Mouse (Mus musculus): ENCODE measurements at regions not wholly inside any gene's neighbourhood (a gene's known extent, or its start where the extent isn't known, plus 50 kb on each side); places are given as distances from the start of the nearest gene placed in this dataset.
"Not testable (repeated sequence)": the region's sequence is repeated elsewhere in the genome, so short reads cannot be mapped to it uniquely, and the experiment has no call there.

DNA sequence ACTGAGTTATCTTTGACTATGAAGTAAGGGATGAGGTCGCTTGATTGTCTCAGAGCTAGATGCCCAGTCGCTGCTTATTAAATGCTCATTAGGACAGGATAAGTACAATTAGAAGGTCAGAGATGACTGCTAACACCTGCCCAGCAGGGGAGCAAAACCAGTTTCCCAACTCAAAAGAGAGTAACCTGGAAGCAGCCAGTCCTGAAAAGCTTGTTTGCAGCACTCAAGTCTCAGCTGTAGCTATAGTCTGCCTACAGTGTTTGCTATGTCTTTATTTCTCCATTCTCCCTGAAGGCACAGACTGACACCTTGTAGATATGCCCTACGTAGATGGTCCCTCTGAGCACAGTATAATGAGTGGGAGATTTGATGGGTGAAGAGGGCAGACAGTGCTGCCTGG, 274.7 kb upstream of the Maf start:
- Histone ChIP-seq H3K4me3 (ENCODE audit: insufficient read depth, low read depth, low read length) (no peak overlapping the region), H3K27me3 (ENCODE audit: control insufficient read depth, insufficient read depth, low read length) (no peaks in the 10 kb centered on the region), H3K27ac (replicated peaks; ENCODE audit: insufficient read depth, low read depth, low read length) (no peak overlapping the region), H3K9ac (ENCODE audit: low read depth, low read length) (no peak overlapping the region), H3K79me2 (ENCODE audit: control insufficient read depth, insufficient read depth, low read length) (no peaks in the 10 kb centered on the region), H3K36me3 (ENCODE audit: control insufficient read depth, insufficient read depth, low read length) (no peaks in the 10 kb centered on the region), H3K4me1 (ENCODE audit: control insufficient read depth, insufficient read depth, low read length) (peaks cover 10% of the 10 kb centered on the region)
- DNase-seq (ENCODE audit: extremely low read depth, low read depth, low spot score), result no peak
- WGBS, result 95% methylated on average over 3 of the region's 3 CpGs
- TF ChIP-seq CTCF (IDR thresholded peaks at IDR 0.05; ENCODE audit: low read depth, low read length), result no peak
- TF ChIP-seq POLR2A (IDR thresholded peaks at IDR 0.05; ENCODE audit: extremely low read depth, insufficient read depth, low read length), result no peak

DNA sequence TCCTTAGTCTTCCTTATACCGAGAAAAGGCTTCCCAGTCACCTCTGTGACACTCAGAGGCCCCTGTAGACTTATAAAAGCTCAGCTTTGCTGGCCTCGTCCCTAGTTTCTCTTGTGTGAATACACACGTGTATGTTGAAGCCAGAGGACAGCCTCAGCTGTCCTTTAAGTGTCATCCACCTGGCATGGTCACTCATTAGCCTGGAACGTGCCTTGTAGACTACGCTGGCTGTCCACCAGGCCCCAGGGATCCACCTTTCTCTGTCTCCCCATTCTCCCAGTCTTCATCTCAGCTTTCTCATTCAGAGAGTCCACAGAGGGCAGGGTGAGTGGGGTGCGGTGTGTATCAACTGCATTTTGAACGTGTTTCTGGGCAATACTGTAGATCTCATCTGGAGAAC, 273.8 kb upstream of the Maf start:
- no peak overlapping the region for H3K9ac ChIP-seq (ENCODE audit: low read depth, low read length)
- H3K79me2 ChIP-seq (ENCODE audit: control insufficient read depth, insufficient read depth, low read length), result no peaks in the 10 kb centered on the region
- no peak overlapping the region for H3K4me3 ChIP-seq (ENCODE audit: insufficient read depth, low read depth, low read length)
- no peak overlapping the region for H3K27ac ChIP-seq (replicated peaks; ENCODE audit: insufficient read depth, low read depth, low read length)
- H3K36me3 ChIP-seq (ENCODE audit: control insufficient read depth, insufficient read depth, low read length), result no peaks in the 10 kb centered on the region
- TF ChIP-seq CTCF (IDR thresholded peaks at IDR 0.05; ENCODE audit: low read depth, low read length) (no peak), POLR2A (IDR thresholded peaks at IDR 0.05; ENCODE audit: extremely low read depth, insufficient read depth, low read length) (no peak)
- WGBS, result 77% methylated on average over 7 of the region's 7 CpGs
- DNase-seq (ENCODE audit: extremely low read depth, low read depth, low spot score), result peak; percentile 33
- no peaks in the 10 kb centered on the region for H3K27me3 ChIP-seq (ENCODE audit: control insufficient read depth, insufficient read depth, low read length)
- H3K4me1 ChIP-seq (ENCODE audit: control insufficient read depth, insufficient read depth, low read length), result peaks cover 10% of the 10 kb centered on the region

- Histone ChIP-seq H3K4me1 (ENCODE audit: control insufficient read depth, insufficient read depth, low read length) (peaks cover 10% of the 10 kb centered on the region), H3K9ac (ENCODE audit: low read depth, low read length) (no peak overlapping the region), H3K4me3 (ENCODE audit: insufficient read depth, low read depth, low read length) (no peak overlapping the region), H3K79me2 (ENCODE audit: control insufficient read depth, insufficient read depth, low read length) (no peaks in the 10 kb centered on the region), H3K36me3 (ENCODE audit: control insufficient read depth, insufficient read depth, low read length) (no peaks in the 10 kb centered on the region), H3K27me3 (ENCODE audit: control insufficient read depth, insufficient read depth, low read length) (no peaks in the 10 kb centered on the region), H3K27ac (replicated peaks; ENCODE audit: insufficient read depth, low read depth, low read length) (no peak overlapping the region)
- TF ChIP-seq POLR2A (IDR thresholded peaks at IDR 0.05; ENCODE audit: extremely low read depth, insufficient read depth, low read length), result no peak
- TF ChIP-seq CTCF (IDR thresholded peaks at IDR 0.05; ENCODE audit: low read depth, low read length), result no peak
- DNase-seq (ENCODE audit: extremely low read depth, low read depth, low spot score), result peak; percentile 57
- WGBS, result 78% methylated on average over 3 of the region's 3 CpGs
Measured at GRCm38 (mm10) chr8:115980616-115981015, 273.0 kb upstream of the Maf start.

- Histone ChIP-seq H3K36me3 (ENCODE audit: control insufficient read depth, insufficient read depth, low read length) (no peaks in the 10 kb centered on the region), H3K27me3 (ENCODE audit: control insufficient read depth, insufficient read depth, low read length) (no peaks in the 10 kb centered on the region), H3K4me1 (ENCODE audit: control insufficient read depth, insufficient read depth, low read length) (no peaks in the 10 kb centered on the region; the same call in none of the 2 replicates), H3K4me3 (ENCODE audit: insufficient read depth, low read depth, low read length) (no peak overlapping the region), H3K79me2 (ENCODE audit: control insufficient read depth, insufficient read depth, low read length) (no peaks in the 10 kb centered on the region), H3K27ac (replicated peaks; ENCODE audit: insufficient read depth, low read depth, low read length) (no peak overlapping the region), H3K9ac (ENCODE audit: low read depth, low read length) (no peak overlapping the region)
- 76% methylated on average over 4 of the region's 4 CpGs for whole genome bisulfite sequencing
- DNase-seq (ENCODE audit: extremely low read depth, low read depth, low spot score), result no peak
- TF ChIP-seq CTCF (IDR thresholded peaks at IDR 0.05; ENCODE audit: low read depth, low read length) (no peak), POLR2A (IDR thresholded peaks at IDR 0.05; ENCODE audit: extremely low read depth, insufficient read depth, low read length) (no peak)
Measured at GRCm38 (mm10) chr8:115977152-115977551, 269.6 kb upstream of the Maf start.

DNA sequence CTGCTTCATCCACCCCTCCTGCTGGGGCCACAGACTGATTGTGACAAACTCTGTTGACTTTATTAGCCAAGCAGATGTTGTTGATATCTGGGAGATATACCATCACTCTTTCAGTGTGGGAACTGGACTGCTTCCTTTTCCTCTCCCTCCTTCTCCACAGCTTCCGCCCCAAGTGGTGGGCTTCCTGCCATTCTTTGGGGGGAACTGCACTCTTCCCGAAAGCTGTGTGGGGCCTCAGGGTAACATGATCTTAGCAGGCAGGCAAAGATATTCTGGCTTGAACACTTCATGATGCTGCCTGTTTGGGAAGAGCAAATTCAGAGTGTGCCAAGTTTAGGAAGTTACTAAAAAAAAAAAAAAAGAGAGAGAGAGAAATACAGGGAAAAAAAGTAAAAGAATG, 267.1 kb upstream of the Maf start:
- no peak for TF ChIP-seq POLR2A (IDR thresholded peaks at IDR 0.05; ENCODE audit: extremely low read depth, insufficient read depth, low read length)
- no peak for TF ChIP-seq CTCF (IDR thresholded peaks at IDR 0.05; ENCODE audit: low read depth, low read length)
- DNase-seq (ENCODE audit: extremely low read depth, low read depth, low spot score), result no peak
- WGBS, result 65% methylated on average over 2 of the region's 2 CpGs
- no peaks in the 10 kb centered on the region for H3K36me3 ChIP-seq (ENCODE audit: control insufficient read depth, insufficient read depth, low read length)
- H3K4me1 ChIP-seq (ENCODE audit: control insufficient read depth, insufficient read depth, low read length), result no peaks in the 10 kb centered on the region; the same call in 1 of the 2 replicates
- H3K4me3 ChIP-seq (ENCODE audit: insufficient read depth, low read depth, low read length), result no peak overlapping the region
- H3K27ac ChIP-seq (replicated peaks; ENCODE audit: insufficient read depth, low read depth, low read length), result no peak overlapping the region
- no peaks in the 10 kb centered on the region for H3K27me3 ChIP-seq (ENCODE audit: control insufficient read depth, insufficient read depth, low read length)
- no peak overlapping the region for H3K9ac ChIP-seq (ENCODE audit: low read depth, low read length)
- H3K79me2 ChIP-seq (ENCODE audit: control insufficient read depth, insufficient read depth, low read length), result no peaks in the 10 kb centered on the region

DNA sequence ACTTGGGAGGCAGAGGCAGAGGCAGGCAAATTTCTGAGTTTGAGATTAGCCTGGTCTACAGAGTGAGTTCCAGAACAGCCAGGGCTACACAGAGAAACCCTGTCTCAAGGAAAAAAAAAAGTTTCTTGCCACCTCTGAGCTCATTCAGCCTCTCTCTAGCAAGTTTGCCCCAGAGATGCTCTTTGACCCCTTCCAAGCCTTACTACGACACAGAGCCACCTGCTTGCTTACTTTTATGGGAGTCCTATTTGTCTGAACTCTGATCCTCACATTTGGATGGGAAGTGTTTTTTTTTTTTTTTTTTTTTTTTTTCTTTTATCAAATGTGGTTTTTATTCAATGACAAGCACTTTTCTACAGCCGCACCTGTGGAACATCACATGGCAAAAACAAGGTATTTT, 263.8 kb upstream of the Maf start:
- not testable (repeated sequence) for H3K4me1 ChIP-seq (ENCODE audit: control insufficient read depth, insufficient read depth, low read length); H3K36me3 ChIP-seq (ENCODE audit: control insufficient read depth, insufficient read depth, low read length); H3K27ac ChIP-seq (replicated peaks; ENCODE audit: insufficient read depth, low read depth, low read length); H3K79me2 ChIP-seq (ENCODE audit: control insufficient read depth, insufficient read depth, low read length); H3K4me3 ChIP-seq (ENCODE audit: insufficient read depth, low read depth, low read length); H3K9ac ChIP-seq (ENCODE audit: low read depth, low read length); H3K27me3 ChIP-seq (ENCODE audit: control insufficient read depth, insufficient read depth, low read length)
- peak; percentile 93 for DNase-seq (ENCODE audit: extremely low read depth, low read depth, low spot score)
- WGBS, result 40% methylated on average over 2 of the region's 2 CpGs

Measured in liver, adult 2 months (tissue).